Mouse (Mus musculus): ENCODE data around the gene Bank1. TPM values are rescaled to one million over a fixed set of nuclear protein-coding genes. Genes with fewer than 3 reads are reported as not detected.

The Bank1 gene
- total and polyA plus RNA-seq, 2 experiments from 2014 or later = 0.30 TPM; not detected in 1

DNA sequence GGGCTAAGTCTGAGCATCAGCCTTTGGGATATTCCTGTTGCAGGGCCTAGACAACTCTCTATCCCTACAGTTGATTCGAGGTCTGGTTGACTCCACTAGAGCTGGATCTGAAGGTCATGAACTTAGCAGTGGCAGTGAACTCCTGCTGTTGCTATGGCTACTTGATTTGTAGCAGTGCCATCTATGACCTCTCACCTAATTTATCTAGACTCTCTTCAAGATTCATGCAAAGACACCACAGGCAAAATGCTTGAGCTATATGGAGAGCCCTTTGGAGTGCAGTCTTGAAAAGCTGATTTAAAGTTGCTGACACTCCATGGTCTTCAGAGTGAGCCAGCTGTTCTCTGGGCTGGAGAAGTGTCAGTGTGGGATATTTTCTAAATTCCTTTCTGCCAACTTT lies 290.1 kb downstream of the Bank1 start:
- Histone ChIP-seq H3K4me2 (ENCODE audit: low read depth, low read length) (no peak overlapping the region), H3K27me3 (ENCODE audit: control insufficient read depth, insufficient read depth, low read length) (no peaks in the 10 kb centered on the region), H3K36me3 (replicated peaks; ENCODE audit: control insufficient read depth, insufficient read depth, low read length) (no peaks in the 10 kb centered on the region), H3K4me1 (ENCODE audit: control insufficient read depth, insufficient read depth) (no peaks in the 10 kb centered on the region), H3K9me3 (replicated peaks; ENCODE audit: control insufficient read depth, low read length) (no peaks in the 10 kb centered on the region), H3K27ac (ENCODE audit: low read depth) (no peak overlapping the region), H3K9ac (replicated peaks; ENCODE audit: low read depth, low read length) (no peak overlapping the region), H3K4me3 (ENCODE audit: low read depth, low read length) (no peak overlapping the region)
- DNase-seq (ENCODE audit: low spot score) (no peak), ATAC-seq (ENCODE audit: insufficient read depth, low read depth) (no peak)
- 48% methylated on average over 1 of the region's 1 CpGs for WGBS
- no peak for TF ChIP-seq CTCF (IDR thresholded peaks at IDR 0.05; ENCODE audit: low read depth)

DNA sequence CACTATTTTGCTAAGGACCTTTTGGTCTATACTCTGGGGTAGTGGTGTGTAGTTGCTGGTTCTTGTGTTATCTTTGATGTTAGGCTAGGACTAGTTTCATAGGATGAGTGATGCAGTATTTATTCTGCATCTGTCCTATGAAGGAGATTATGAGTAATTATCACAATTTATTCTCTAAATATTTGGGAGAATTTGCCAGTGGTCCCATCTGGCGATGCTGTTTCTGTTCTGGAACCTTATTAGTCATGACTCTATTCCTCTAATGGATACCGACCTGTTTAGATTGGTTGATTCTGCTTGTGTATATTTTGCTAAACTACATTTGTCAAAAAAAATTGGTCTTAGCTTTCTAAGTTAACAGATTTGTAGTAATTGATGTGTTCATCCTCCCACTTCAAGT lies 301.0 kb downstream of the Bank1 start:
- Histone ChIP-seq H3K4me1 (ENCODE audit: control insufficient read depth, insufficient read depth) (no peaks in the 10 kb centered on the region), H3K36me3 (replicated peaks; ENCODE audit: control insufficient read depth, insufficient read depth, low read length) (no peaks in the 10 kb centered on the region), H3K27me3 (ENCODE audit: control insufficient read depth, insufficient read depth, low read length) (no peaks in the 10 kb centered on the region), H3K27ac (ENCODE audit: low read depth) (no peak overlapping the region), H3K9me3 (replicated peaks; ENCODE audit: control insufficient read depth, low read length) (no peaks in the 10 kb centered on the region), H3K4me3 (ENCODE audit: low read depth, low read length) (no peak overlapping the region), H3K4me2 (ENCODE audit: low read depth, low read length) (no peak overlapping the region), H3K9ac (replicated peaks; ENCODE audit: low read depth, low read length) (no peak overlapping the region)
- no peak for DNase-seq (ENCODE audit: low spot score)
- no peak for TF ChIP-seq EP300 (IDR thresholded peaks at IDR 0.05; ENCODE audit: low read depth)
- no peak for TF ChIP-seq CTCF (IDR thresholded peaks at IDR 0.05; ENCODE audit: low read depth)
- WGBS = 86% methylated on average over 2 of the region's 2 CpGs
- no peak for ATAC-seq (ENCODE audit: insufficient read depth, low read depth)

DNA sequence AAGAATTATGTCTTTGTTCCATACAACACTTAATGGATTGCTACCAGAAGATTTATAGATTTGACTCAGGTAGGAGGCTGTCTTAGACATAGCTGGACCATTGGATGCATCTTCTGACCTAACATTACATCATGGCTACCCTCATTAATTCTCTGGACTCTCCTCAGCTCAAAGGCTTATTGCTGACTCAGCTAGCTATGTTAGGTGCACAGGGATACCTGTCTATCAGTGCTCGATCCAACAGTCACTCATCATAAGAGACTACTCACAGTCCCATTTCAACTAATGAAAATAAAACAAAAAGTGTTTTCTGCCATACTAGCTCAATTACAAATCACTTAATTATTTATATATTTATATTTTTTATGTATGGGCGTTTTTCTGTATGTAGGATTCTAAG lies 308.3 kb downstream of the Bank1 start:
- H3K4me2 ChIP-seq (ENCODE audit: low read depth, low read length) = no peak overlapping the region
- H3K36me3 ChIP-seq (replicated peaks; ENCODE audit: control insufficient read depth, insufficient read depth, low read length) = no peaks in the 10 kb centered on the region
- ATAC-seq (ENCODE audit: insufficient read depth, low read depth) (no peak), DNase-seq (ENCODE audit: low spot score) (no peak)
- no peak overlapping the region for H3K9ac ChIP-seq (replicated peaks; ENCODE audit: low read depth, low read length)
- no peak overlapping the region for H3K4me3 ChIP-seq (ENCODE audit: low read depth, low read length)
- H3K9me3 ChIP-seq (replicated peaks; ENCODE audit: control insufficient read depth, low read length) = no peaks in the 10 kb centered on the region
- H3K27ac ChIP-seq (ENCODE audit: low read depth) = no peak overlapping the region
- TF ChIP-seq EP300 (IDR thresholded peaks at IDR 0.05; ENCODE audit: low read depth) = no peak
- TF ChIP-seq CTCF (IDR thresholded peaks at IDR 0.05; ENCODE audit: low read depth) = no peak
- H3K27me3 ChIP-seq (ENCODE audit: control insufficient read depth, insufficient read depth, low read length) = no peaks in the 10 kb centered on the region
- WGBS = 80% methylated on average over 2 of the region's 2 CpGs
- H3K4me1 ChIP-seq (ENCODE audit: control insufficient read depth, insufficient read depth) = no peaks in the 10 kb centered on the region

DNA sequence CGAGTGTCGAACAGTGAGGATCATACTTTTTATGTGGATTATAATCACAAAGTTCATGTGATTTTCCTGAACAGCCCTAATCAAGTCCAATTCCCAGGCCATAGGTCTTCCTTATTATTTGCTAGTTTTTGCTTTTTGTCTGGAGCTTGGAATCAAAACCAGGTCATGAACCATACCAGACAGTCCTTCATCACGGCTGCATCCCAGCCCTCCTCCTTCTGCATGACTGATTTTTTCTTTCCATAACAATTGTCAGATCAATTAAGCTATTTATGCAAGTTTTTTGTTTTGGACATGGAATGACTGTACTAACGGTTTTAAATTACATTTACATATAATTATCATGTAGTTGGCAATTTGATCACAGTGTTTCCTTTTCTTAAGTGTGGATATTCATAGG lies 315.2 kb downstream of the Bank1 start:
- WGBS = 91% methylated on average over 4 of the region's 4 CpGs
- DNase-seq (ENCODE audit: low spot score) (no peak), ATAC-seq (ENCODE audit: insufficient read depth, low read depth) (no peak)
- H3K4me1 ChIP-seq (ENCODE audit: control insufficient read depth, insufficient read depth) = peaks cover 17% of the 10 kb centered on the region; the same call in 1 of the 2 replicates
- H3K36me3 ChIP-seq (replicated peaks; ENCODE audit: control insufficient read depth, insufficient read depth, low read length) = no peaks in the 10 kb centered on the region
- H3K9ac ChIP-seq (replicated peaks; ENCODE audit: low read depth, low read length) = no peak overlapping the region
- H3K27me3 ChIP-seq (ENCODE audit: control insufficient read depth, insufficient read depth, low read length) = no peaks in the 10 kb centered on the region
- no peak overlapping the region for H3K27ac ChIP-seq (ENCODE audit: low read depth)
- no peak overlapping the region for H3K4me2 ChIP-seq (ENCODE audit: low read depth, low read length)
- no peaks in the 10 kb centered on the region for H3K9me3 ChIP-seq (replicated peaks; ENCODE audit: control insufficient read depth, low read length)
- no peak overlapping the region for H3K4me3 ChIP-seq (ENCODE audit: low read depth, low read length)
- TF ChIP-seq CTCF (IDR thresholded peaks at IDR 0.05; ENCODE audit: low read depth) (no peak), EP300 (IDR thresholded peaks at IDR 0.05; ENCODE audit: low read depth) (no peak)

DNA sequence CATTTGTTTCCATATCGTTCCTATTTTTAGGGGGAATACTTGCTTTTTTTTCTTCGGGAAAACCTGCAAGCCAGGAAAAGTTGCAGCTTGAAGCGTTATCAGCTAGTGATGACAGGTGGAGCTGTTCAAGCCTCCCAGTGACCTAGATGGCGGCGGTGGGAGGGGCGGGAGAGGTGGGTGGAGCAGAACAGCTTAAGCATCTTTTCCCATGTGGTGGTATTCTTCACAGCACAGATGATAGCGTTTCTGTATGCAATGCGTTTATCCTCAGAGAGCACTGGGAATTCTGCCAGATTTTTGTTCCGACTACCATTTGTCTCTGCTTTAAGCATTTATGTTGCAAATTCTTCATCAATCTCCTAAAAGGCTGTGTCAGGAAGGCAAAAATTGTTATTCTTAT lies 318.0 kb downstream of the Bank1 start:
- TF ChIP-seq EP300 (IDR thresholded peaks at IDR 0.05; ENCODE audit: low read depth) = no peak
- TF ChIP-seq CTCF (IDR thresholded peaks at IDR 0.05; ENCODE audit: low read depth) = no peak
- ATAC-seq (ENCODE audit: insufficient read depth, low read depth) (peak; percentile 90), DNase-seq (ENCODE audit: low spot score) (peak; percentile 85)
- peak overlapping the region; percentile 64 for H3K27ac ChIP-seq (ENCODE audit: low read depth)
- H3K4me1 ChIP-seq (ENCODE audit: control insufficient read depth, insufficient read depth) = peaks cover 17% of the 10 kb centered on the region; the same call in 1 of the 2 replicates
- H3K9me3 ChIP-seq (replicated peaks; ENCODE audit: control insufficient read depth, low read length) = no peaks in the 10 kb centered on the region
- peak overlapping the region; percentile 56 for H3K4me2 ChIP-seq (ENCODE audit: low read depth, low read length)
- H3K4me3 ChIP-seq (ENCODE audit: low read depth, low read length) = peak overlapping the region; percentile 30
- H3K36me3 ChIP-seq (replicated peaks; ENCODE audit: control insufficient read depth, insufficient read depth, low read length) = no peaks in the 10 kb centered on the region
- 8% methylated on average over 9 of the region's 9 CpGs for WGBS
- H3K9ac ChIP-seq (replicated peaks; ENCODE audit: low read depth, low read length) = no peak overlapping the region
- no peaks in the 10 kb centered on the region for H3K27me3 ChIP-seq (ENCODE audit: control insufficient read depth, insufficient read depth, low read length)

DNA sequence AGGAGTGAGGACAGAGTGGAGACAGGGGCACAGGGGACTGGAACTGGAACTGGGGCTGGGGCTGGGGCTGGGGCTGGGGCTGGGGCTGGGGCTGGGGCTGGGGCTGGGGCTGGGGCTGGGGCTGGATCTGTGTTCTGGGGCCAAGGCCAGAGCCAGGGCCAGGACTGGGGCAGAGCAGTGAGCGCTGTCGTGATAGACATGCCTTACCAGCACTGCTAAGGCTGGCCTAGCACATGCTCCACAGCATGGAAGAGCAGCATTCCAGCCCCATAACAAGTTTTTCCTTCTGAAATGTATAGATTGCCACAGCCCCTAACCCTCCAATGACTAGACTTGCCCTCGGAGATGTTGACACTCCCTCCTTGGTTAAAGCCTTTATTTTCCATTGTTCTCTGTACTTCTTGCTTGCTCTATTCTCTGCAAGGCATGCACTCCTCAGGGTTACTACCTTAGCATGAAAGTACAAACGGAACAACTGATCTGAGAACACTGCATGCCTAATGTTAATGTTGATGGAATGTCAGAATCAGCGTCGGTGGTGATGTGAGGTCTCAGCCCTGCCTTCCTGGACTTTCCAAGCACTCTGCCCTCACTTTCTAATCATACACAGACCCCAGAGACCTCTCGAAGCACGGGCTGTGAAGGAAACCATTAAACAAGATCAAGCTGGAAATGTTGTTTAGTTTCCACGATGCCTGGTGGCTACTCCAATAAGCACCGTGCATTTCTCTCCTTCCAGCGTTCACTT lies 318.6 kb downstream of the Bank1 start:
- Histone ChIP-seq H3K4me1 (ENCODE audit: control insufficient read depth, insufficient read depth) (peaks cover 17% of the 10 kb centered on the region; the same call in 1 of the 2 replicates), H3K27ac (ENCODE audit: low read depth) (peak overlapping the region; percentile 64), H3K9ac (replicated peaks; ENCODE audit: low read depth, low read length) (no peak overlapping the region), H3K4me2 (ENCODE audit: low read depth, low read length) (peak overlapping the region; percentile 56), H3K27me3 (ENCODE audit: control insufficient read depth, insufficient read depth, low read length) (no peaks in the 10 kb centered on the region), H3K9me3 (replicated peaks; ENCODE audit: control insufficient read depth, low read length) (no peaks in the 10 kb centered on the region), H3K4me3 (ENCODE audit: low read depth, low read length) (peak overlapping the region; percentile 30), H3K36me3 (replicated peaks; ENCODE audit: control insufficient read depth, insufficient read depth, low read length) (no peaks in the 10 kb centered on the region)
- DNase-seq (ENCODE audit: low spot score) (peak; percentile 40), ATAC-seq (ENCODE audit: insufficient read depth, low read depth) (peak; percentile 71)
- WGBS = 8% methylated on average over 11 of the region's 11 CpGs
- TF ChIP-seq EP300 (IDR thresholded peaks at IDR 0.05; ENCODE audit: low read depth) = no peak
- no peak for TF ChIP-seq CTCF (IDR thresholded peaks at IDR 0.05; ENCODE audit: low read depth)
